18 mouse cellular contexts compared by ENCODE assay signal in genomic region chr12:90857746-90858145, GRCm38 (mm10).
A peak's percentile ranks its signal among the peaks of the same experiment; 100 is the strongest.
DNase-seq lines count a peak whose midpoint lies in the region; ATAC-seq lines count a peak whose summit lies in the region.
"Had no signal": no experiment of that assay in that cellular context is flagged by ENCODE, and none has a peak within 500 bp of the region (broad histone marks: within the 10 kb centered on the region; RNA-seq: fewer than 3 reads in every experiment).

No protein-coding gene starts in this region.

- no peak overlapping the region for H3K27ac ChIP-seq in forebrain, embryonic 11.5 days (ENCODE audit: low read depth, low read length)
- H3K27ac ChIP-seq in forebrain, embryonic 16.5 days (ENCODE audit: low read length), result no peak overlapping the region
- H3K27ac ChIP-seq in intestine, embryonic 15.5 days, result no peak overlapping the region
- H3K27ac ChIP-seq in intestine, embryonic 16.5 days (ENCODE audit: low read length), result no peak overlapping the region
- H3K27ac ChIP-seq: forebrain, embryonic 12.5 days; heart, embryonic 13.5 days; left cerebral cortex, adult 2 months had no signal

- 63% methylated on average over 3 of the region's 3 CpGs for WGBS in forebrain, embryonic 11.5 days
- WGBS in forebrain, embryonic 16.5 days, result 69% methylated on average over 3 of the region's 3 CpGs
- WGBS in intestine, embryonic 15.5 days, result 20% methylated on average over 3 of the region's 3 CpGs
- WGBS in intestine, embryonic 16.5 days, result 22% methylated on average over 3 of the region's 3 CpGs

- intact Hi-C loops in heart, postnatal 10 days (cut with DNase I), result no loop called here

- H3K27me3 ChIP-seq in forebrain, embryonic 11.5 days (ENCODE audit: control insufficient read depth, insufficient read depth, low read length), result no peaks in the 10 kb centered on the region
- H3K27me3 ChIP-seq in forebrain, embryonic 16.5 days (replicated peaks; ENCODE audit: control insufficient read depth, insufficient read depth, low read length), result no peaks in the 10 kb centered on the region
- no peaks in the 10 kb centered on the region for H3K27me3 ChIP-seq in intestine, embryonic 15.5 days (replicated peaks)
- H3K27me3 ChIP-seq in intestine, embryonic 16.5 days (replicated peaks; ENCODE audit: control insufficient read depth, insufficient read depth, low read length), result no peaks in the 10 kb centered on the region
- H3K27me3 ChIP-seq: forebrain, embryonic 12.5 days; heart, embryonic 13.5 days; megakaryocyte, embryonic 14.5 days had no signal

- no peak overlapping the region for H3K4me3 ChIP-seq in forebrain, embryonic 11.5 days (ENCODE audit: low read depth, low read length)
- no peak overlapping the region for H3K4me3 ChIP-seq in forebrain, embryonic 16.5 days (replicated peaks; ENCODE audit: low read length)
- H3K4me3 ChIP-seq in intestine, embryonic 15.5 days (replicated peaks), result no peak overlapping the region
- H3K4me3 ChIP-seq in intestine, embryonic 16.5 days (ENCODE audit: low read length), result no peak overlapping the region
- H3K4me3 ChIP-seq: forebrain, embryonic 12.5 days; heart, embryonic 13.5 days; left cerebral cortex, adult 2 months; megakaryocyte, embryonic 14.5 days; myocyte had no signal

- no peak for ATAC-seq in forebrain, embryonic 11.5 days (replicated peaks; ENCODE audit: low FRiP score)
- ATAC-seq in forebrain, embryonic 16.5 days, result no peak
- 0 out of 2 replicates have a peak, but pooled peaks have one; percentile 39 for ATAC-seq in intestine, embryonic 15.5 days
- no peak; the same call in 1 of the 2 replicates for ATAC-seq in intestine, embryonic 16.5 days

- no peaks in the 10 kb centered on the region for H3K9me3 ChIP-seq in forebrain, embryonic 11.5 days (ENCODE audit: control insufficient read depth, low read length)
- no peaks in the 10 kb centered on the region for H3K9me3 ChIP-seq in forebrain, embryonic 16.5 days (ENCODE audit: control insufficient read depth, low read length)
- H3K9me3 ChIP-seq in intestine, embryonic 15.5 days, result no peaks in the 10 kb centered on the region
- H3K9me3 ChIP-seq in intestine, embryonic 16.5 days (ENCODE audit: control insufficient read depth, low read length), result no peaks in the 10 kb centered on the region
- H3K9me3 ChIP-seq: forebrain, embryonic 12.5 days; heart, embryonic 13.5 days; megakaryocyte, embryonic 14.5 days had no signal

- H3K36me3 ChIP-seq in forebrain, embryonic 11.5 days (ENCODE audit: control insufficient read depth, insufficient read depth, low read length), result no peaks in the 10 kb centered on the region
- H3K36me3 ChIP-seq in forebrain, embryonic 16.5 days (ENCODE audit: control insufficient read depth, insufficient read depth), result no peaks in the 10 kb centered on the region
- H3K36me3 ChIP-seq in intestine, embryonic 15.5 days, result no peaks in the 10 kb centered on the region
- no peaks in the 10 kb centered on the region for H3K36me3 ChIP-seq in intestine, embryonic 16.5 days (ENCODE audit: control insufficient read depth, insufficient read depth, low read length)
- H3K36me3 ChIP-seq: forebrain, embryonic 12.5 days; heart, embryonic 13.5 days had no signal

- H3K4me1 ChIP-seq in forebrain, embryonic 11.5 days (replicated peaks; ENCODE audit: control insufficient read depth, insufficient read depth, low read length), result no peaks in the 10 kb centered on the region
- no peaks in the 10 kb centered on the region for H3K4me1 ChIP-seq in forebrain, embryonic 16.5 days (replicated peaks; ENCODE audit: control insufficient read depth, insufficient read depth, low read length)
- no peaks in the 10 kb centered on the region for H3K4me1 ChIP-seq in intestine, embryonic 15.5 days (replicated peaks)
- H3K4me1 ChIP-seq in intestine, embryonic 16.5 days (ENCODE audit: control insufficient read depth, insufficient read depth, low read length), result no peaks in the 10 kb centered on the region
- H3K4me1 ChIP-seq: forebrain, embryonic 12.5 days; heart, embryonic 13.5 days; megakaryocyte, embryonic 14.5 days had no signal

- no peak overlapping the region for H3K9ac ChIP-seq in forebrain, embryonic 11.5 days (ENCODE audit: low read length)
- H3K9ac ChIP-seq in forebrain, embryonic 16.5 days (replicated peaks; ENCODE audit: low read depth, low read length), result no peak overlapping the region
- no peak overlapping the region for H3K9ac ChIP-seq in intestine, embryonic 15.5 days
- no peak overlapping the region for H3K9ac ChIP-seq in intestine, embryonic 16.5 days (ENCODE audit: low read depth, low read length)
- H3K9ac ChIP-seq: forebrain, embryonic 12.5 days; heart, embryonic 13.5 days had no signal

- no peak overlapping the region for H3K4me2 ChIP-seq in forebrain, embryonic 11.5 days (ENCODE audit: low read depth, low read length, severe bottlenecking)
- no peak overlapping the region for H3K4me2 ChIP-seq in forebrain, embryonic 16.5 days (ENCODE audit: low read length)
- H3K4me2 ChIP-seq in intestine, embryonic 15.5 days (replicated peaks), result no peak overlapping the region
- no peak overlapping the region for H3K4me2 ChIP-seq in intestine, embryonic 16.5 days (ENCODE audit: low read depth, low read length)
- H3K4me2 ChIP-seq: forebrain, embryonic 12.5 days; heart, embryonic 13.5 days had no signal

- peak; percentile 52 for DNase-seq in forebrain, embryonic 11.5 days (ENCODE audit: low spot score)
- peak; percentile 9 for DNase-seq in 3T3-L1 (ENCODE audit: low read depth, low spot score)
- DNase-seq in heart, postnatal 10 days, result peak; percentile 36 to 40
- no peak for DNase-seq in ovary, adult 18-20 months (ENCODE audit: low spot score)
- no peak for DNase-seq in frontal cortex, postnatal 36 days (ENCODE audit: low spot score in 2 of 2)
- DNase-seq: adrenal gland, postnatal 36 days; cerebellum, adult 11-12 months; liver; spleen, adult 18-20 months; thymus, adult 18-20 months had no signal

Comparison
In these comparisons a context has a peak if more than half of its experiments do, and no peak if none do; other contexts are left out.
1. DNase-seq: peak in forebrain, embryonic 11.5 days (single experiment), 3T3-L1 (single experiment) and heart, postnatal 10 days (2 of 2); none in ovary, adult 18-20 months (single experiment) and frontal cortex, postnatal 36 days (0 of 2).